Mouse (Mus musculus) G1E (cell line): ENCODE results near the gene Cyp26c1. TPM values are rescaled to one million over a fixed set of nuclear protein-coding genes. Genes with fewer than 3 reads are reported as not detected.
A peak's percentile ranks its signal among the peaks of the same experiment; 100 is the strongest.

Experiments used
- ATAC-seq: 2 replicates; pipeline ENCODE4 v1.8.0; 2016; ENCODE audit warnings: mild to moderate bottlenecking; ENCODE audit not compliant: insufficient number of reproducible peaks, poor library complexity, low FRiP score, severe bottlenecking; ENCODE audit errors: extremely low read depth
- DNase-seq: peaks from one replicate; pipeline ENCODE4 v3.0.0; 2012; ENCODE audit warnings: low spot score
- H3K27me3 ChIP-seq: 2 replicates; pipeline ENCODE4 v1.6.1; 2012; ENCODE audit warnings: mild to moderate bottlenecking, low read length, inconsistent platforms; ENCODE audit not compliant: insufficient read depth
- H3K36me3 ChIP-seq: replicated peaks from 2 replicates; pipeline ENCODE3; 2012; ENCODE audit warnings: mild to moderate bottlenecking, inconsistent platforms
- H3K4me1 ChIP-seq: 2 replicates; pipeline ENCODE4 v1.6.1; 2012; ENCODE audit warnings: low read depth, low read length, inconsistent platforms, mixed read lengths; ENCODE audit not compliant: insufficient read depth
- H3K4me3 ChIP-seq: 2 replicates; pipeline ENCODE4 v1.5.1; 2012; ENCODE audit warnings: low read depth, mild to moderate bottlenecking, inconsistent platforms, low read length, moderate library complexity, mixed read lengths
- H3K9me3 ChIP-seq: replicated peaks from 2 replicates; pipeline ENCODE4 v1.6.1; 2012; ENCODE audit warnings: inconsistent platforms
- CTCF ChIP-seq: IDR thresholded peaks from 2 replicates; pipeline ENCODE4 v1.5.1; 2012; ENCODE audit warnings: low read depth, low read length, inconsistent platforms, mixed read lengths
- GATA1 ChIP-seq: IDR thresholded peaks from 2 replicates; pipeline ENCODE4 v1.6.1; 2012; ENCODE audit warnings: borderline replicate concordance, low read length, inconsistent platforms, mixed read lengths
- GATA2 ChIP-seq: IDR thresholded peaks from 2 replicates; pipeline ENCODE4 v1.6.1; 2012; ENCODE audit warnings: low read depth, low read length, inconsistent platforms, borderline replicate concordance
- POLR2AphosphoS5 ChIP-seq: IDR thresholded peaks from 2 replicates; pipeline ENCODE4 v1.6.1; 2012; ENCODE audit warnings: low read depth, low read length, inconsistent platforms; ENCODE audit not compliant: insufficient replicate concordance
- TAL1 ChIP-seq: conservative IDR thresholded peaks from 2 replicates; pipeline ENCODE4 v1.6.1; 2012; ENCODE audit warnings: low read depth, low read length, inconsistent platforms, mixed read lengths
- polyA plus RNA-seq: library from polyadenylated mRNA; stranded (reverse); fragments of >175 nt; gene quantifications from 2 replicates; pipeline ENCODE4 v1.2.3, GENCODE M21; 2012
- total RNA-seq, 2 experiments: library from RNA; stranded (forward) in 1 of 2; stranded (reverse) in 1 of 2; fragments of 200-1000 nt in 1 of 2; fragments of >200 nt in 1 of 2; fragmentation: Nextera tagmentation in 1 of 2; gene quantifications; 2 replicates each; pipeline ENCODE4 v1.2.3; 2014 to 2017

The Cyp26c1 gene
- total and polyA plus RNA-seq, 3 experiments, result 0.10 to 0.75 (median 0.33) TPM

- Histone ChIP-seq H3K4me1 (peaks cover 25% of the 10 kb centered on the region), H3K9me3 (peaks cover 5% of the 10 kb centered on the region; the same call in 1 of the 2 replicates), H3K27me3 (peaks cover 26% of the 10 kb centered on the region), H3K4me3 (no peak overlapping the region), H3K36me3 (peaks cover under 1% of the 10 kb centered on the region)
- no peak for DNase-seq
- TF ChIP-seq TAL1, result no peak
- no peak for TF ChIP-seq CTCF
- TF ChIP-seq GATA1, result no peak
- ATAC-seq, result no peak
These were observed 20.3 kb downstream of the Cyp26c1 start for GRCm38 (mm10) chr19:37705722-37706121.

- H3K36me3 ChIP-seq, result no peaks in the 10 kb centered on the region
- H3K4me1 ChIP-seq, result no peaks in the 10 kb centered on the region
- H3K9me3 ChIP-seq, result peaks cover 4% of the 10 kb centered on the region; the same call in 1 of the 2 replicates
- H3K4me3 ChIP-seq, result no peak overlapping the region
- ATAC-seq, result no peak
- TF ChIP-seq CTCF, result no peak
- no peak for TF ChIP-seq POLR2AphosphoS5
- no peak for TF ChIP-seq TAL1
- TF ChIP-seq GATA1, result no peak
- TF ChIP-seq GATA2, result no peak
- peaks cover 23% of the 10 kb centered on the region; the same call in 1 of the 2 replicates for H3K27me3 ChIP-seq
- no peak for DNase-seq
These were observed 29.3 kb downstream of the Cyp26c1 start for GRCm38 (mm10) chr19:37714681-37715080.

GRCm38 (mm10) chr19:37715980-37716379 lies 30.6 kb downstream of the Cyp26c1 start:
- TF ChIP-seq POLR2AphosphoS5, result no peak
- no peak for TF ChIP-seq CTCF
- no peak for TF ChIP-seq GATA1
- TF ChIP-seq TAL1, result no peak
- no peak for TF ChIP-seq GATA2
- ATAC-seq (peak; percentile 40), DNase-seq (no peak)
- H3K9me3 ChIP-seq, result no peaks in the 10 kb centered on the region
- H3K4me3 ChIP-seq, result no peak overlapping the region
- no peaks in the 10 kb centered on the region for H3K36me3 ChIP-seq
- peaks cover 22% of the 10 kb centered on the region; the same call in 1 of the 2 replicates for H3K27me3 ChIP-seq
- H3K4me1 ChIP-seq, result no peaks in the 10 kb centered on the region

- Histone ChIP-seq H3K36me3 (no peaks in the 10 kb centered on the region), H3K4me3 (no peak overlapping the region), H3K4me1 (no peaks in the 10 kb centered on the region), H3K27me3 (peaks cover 19% of the 10 kb centered on the region; the same call in 1 of the 2 replicates), H3K9me3 (no peaks in the 10 kb centered on the region)
- DNase-seq (no peak), ATAC-seq (no peak)
- TF ChIP-seq POLR2AphosphoS5 (no peak), GATA1 (no peak), TAL1 (no peak), GATA2 (no peak), CTCF (no peak)
These were observed 31.3 kb downstream of the Cyp26c1 start for GRCm38 (mm10) chr19:37716524-37717175.

GRCm38 (mm10) chr19:37719166-37719565 lies 33.8 kb downstream of the Cyp26c1 start:
- TF ChIP-seq CTCF (no peak), POLR2AphosphoS5 (no peak), TAL1 (no peak), GATA1 (no peak), GATA2 (no peak)
- DNase-seq, result no peak
- no peak overlapping the region for H3K4me3 ChIP-seq
- H3K9me3 ChIP-seq, result no peaks in the 10 kb centered on the region
- H3K36me3 ChIP-seq, result no peaks in the 10 kb centered on the region
- peaks cover 19% of the 10 kb centered on the region; the same call in 1 of the 2 replicates for H3K27me3 ChIP-seq
- no peaks in the 10 kb centered on the region for H3K4me1 ChIP-seq
- no peak for ATAC-seq

- Histone ChIP-seq H3K9me3 (no peaks in the 10 kb centered on the region), H3K4me1 (no peaks in the 10 kb centered on the region), H3K36me3 (no peaks in the 10 kb centered on the region), H3K27me3 (peaks cover 16% of the 10 kb centered on the region), H3K4me3 (no peak overlapping the region)
- TF ChIP-seq GATA1 (no peak), POLR2AphosphoS5 (no peak), TAL1 (no peak), CTCF (no peak), GATA2 (no peak)
- ATAC-seq (no peak), DNase-seq (no peak)
These were observed 39.2 kb downstream of the Cyp26c1 start for GRCm38 (mm10) chr19:37724591-37724990.
